Mouse (Mus musculus) adrenal gland, postnatal 25 days (tissue): ENCODE data around the gene D2hgdh. TPM values are rescaled to one million over a fixed set of nuclear protein-coding genes. Genes with fewer than 3 reads are reported as not detected.

Experiments
- DNase-seq: peaks from one replicate; pipeline ENCODE4 v3.0.0; 2021; ENCODE audit warnings: mixed read lengths
- long read RNA-seq: library from polyadenylated mRNA; stranded (forward); transcript quantifications from one replicate; pipeline ENCODE4 v2.0.0, GENCODE M21; 2021
- total RNA-seq: library from RNA; stranded (reverse); gene quantifications from 2 replicates; pipeline ENCODE4 v1.2.3, GENCODE M21; 2021

D2hgdh gene
- total RNA-seq: 50.2 and 61.4 TPM in 2 replicates
- long read RNA-seq, transcript D2hgdh-201 (10 exons, 3,232 nt): major isoform, 12 of 57 reads
- long read RNA-seq, transcript D2hgdh-202 (10 exons, 3,459 nt): minor isoform, 5 of 57 reads
- long read RNA-seq, partial matches to known transcripts: 1 of 57 reads
- long read RNA-seq, other reads (novel, unspliced or antisense): 39 of 57 reads

GRCm38 (mm10) chr1:93824609-93825008 lies at the start of gene D2hgdh:
Gene D2hgdh (plus strand): TSS chr1:93824909.
- DNase-seq: no peak

- DNase-seq: no peak
These were observed 48.0 kb upstream of the D2hgdh start for GRCm38 (mm10) chr1:93776686-93777085.

- no peak for DNase-seq
These were observed 37.8 kb upstream of the D2hgdh start for GRCm38 (mm10) chr1:93786912-93787311.

DNA sequence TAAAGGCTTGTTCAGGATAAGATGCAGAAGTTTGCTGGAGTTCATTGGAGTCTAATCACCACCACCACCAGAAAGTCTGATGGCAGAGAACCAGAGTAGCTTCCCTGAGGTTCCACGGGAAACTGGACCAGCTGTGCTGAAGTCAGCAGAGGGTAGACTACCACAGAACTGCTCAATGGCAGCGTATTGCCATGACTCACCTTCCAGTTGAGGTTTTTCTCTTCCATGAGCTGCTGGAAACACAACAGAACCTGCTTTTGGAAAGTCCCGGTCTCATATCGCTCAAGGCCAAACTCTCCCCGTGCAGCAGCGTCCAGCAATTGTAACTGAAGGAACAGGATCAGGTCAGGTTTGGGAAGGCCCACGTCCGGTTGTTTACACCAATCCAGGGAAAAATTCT lies 30.2 kb upstream of the D2hgdh start:
- no peak for DNase-seq

GRCm38 (mm10) chr1:93795886-93796285 lies 28.8 kb upstream of the D2hgdh start:
- DNase-seq: no peak

GRCm38 (mm10) chr1:93800670-93801503 lies 23.8 kb upstream of the D2hgdh start:
- DNase-seq: no peak

- peak; percentile 89 for DNase-seq
These were observed 22.9 kb upstream of the D2hgdh start, which contains the start of gene Dtymk for GRCm38 (mm10) chr1:93801741-93802238. Gene Dtymk (minus strand): TSS chr1:93801934.

DNA sequence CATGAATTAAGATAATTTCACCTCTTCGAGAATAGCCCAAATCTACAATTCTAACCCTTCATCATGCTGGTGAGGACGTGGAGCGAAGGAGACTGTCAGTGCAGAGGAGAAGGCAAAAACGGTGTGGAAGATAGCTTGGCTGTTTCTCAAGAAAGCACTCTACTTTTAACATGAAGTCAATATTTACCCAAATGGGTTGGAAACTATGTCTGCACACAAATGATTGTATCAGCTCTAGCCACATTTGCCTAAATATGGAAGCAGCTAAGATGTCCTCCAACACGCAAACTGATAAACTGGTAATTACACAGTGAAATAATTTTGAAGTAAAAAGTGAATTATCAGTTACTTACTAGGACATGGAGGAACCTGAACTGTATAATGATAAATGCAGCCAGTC lies 21.9 kb upstream of the D2hgdh start:
- no peak for DNase-seq

GRCm38 (mm10) chr1:93803556-93804507 lies 20.9 kb upstream of the D2hgdh start, which contains the start of gene Ing5:
Gene Ing5 (plus strand): TSS chr1:93803965.
- DNase-seq: peak; percentile 100

GRCm38 (mm10) chr1:93804818-93805217 lies 19.9 kb upstream of the D2hgdh start:
- DNase-seq: no peak

GRCm38 (mm10) chr1:93805221-93805951 lies 19.3 kb upstream of the D2hgdh start:
- no peak for DNase-seq

- no peak for DNase-seq
These were observed 15.8 kb upstream of the D2hgdh start for GRCm38 (mm10) chr1:93808871-93809270.

- DNase-seq: no peak
These were observed 14.7 kb upstream of the D2hgdh start for GRCm38 (mm10) chr1:93810011-93810410.

DNA sequence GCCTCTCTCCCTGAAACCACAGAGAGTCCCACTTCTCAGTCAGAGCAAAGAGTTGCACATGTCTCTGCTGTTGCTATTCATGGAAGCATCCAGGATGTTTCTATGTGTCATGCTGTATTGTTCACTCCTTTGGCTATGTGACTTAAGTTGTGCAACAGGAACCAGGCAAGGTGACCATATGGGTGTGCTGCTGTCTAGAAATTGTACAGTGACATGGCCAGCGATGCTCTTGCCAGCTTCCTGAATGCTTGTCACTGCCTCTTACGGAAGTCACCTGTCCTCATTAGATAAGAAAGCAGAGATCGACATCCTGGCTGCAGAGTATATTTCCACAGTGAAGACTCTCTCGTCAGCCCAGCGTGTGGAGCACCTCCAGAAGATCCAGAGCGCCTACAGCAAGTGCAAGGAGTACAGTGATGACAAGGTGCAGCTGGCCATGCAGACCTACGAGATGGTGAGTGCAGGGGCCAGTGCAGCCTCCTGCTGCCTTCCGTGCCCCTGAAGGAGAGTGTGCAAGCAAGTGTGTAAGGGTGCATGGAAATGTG lies 13.1 kb upstream of the D2hgdh start:
- DNase-seq: no peak

DNA sequence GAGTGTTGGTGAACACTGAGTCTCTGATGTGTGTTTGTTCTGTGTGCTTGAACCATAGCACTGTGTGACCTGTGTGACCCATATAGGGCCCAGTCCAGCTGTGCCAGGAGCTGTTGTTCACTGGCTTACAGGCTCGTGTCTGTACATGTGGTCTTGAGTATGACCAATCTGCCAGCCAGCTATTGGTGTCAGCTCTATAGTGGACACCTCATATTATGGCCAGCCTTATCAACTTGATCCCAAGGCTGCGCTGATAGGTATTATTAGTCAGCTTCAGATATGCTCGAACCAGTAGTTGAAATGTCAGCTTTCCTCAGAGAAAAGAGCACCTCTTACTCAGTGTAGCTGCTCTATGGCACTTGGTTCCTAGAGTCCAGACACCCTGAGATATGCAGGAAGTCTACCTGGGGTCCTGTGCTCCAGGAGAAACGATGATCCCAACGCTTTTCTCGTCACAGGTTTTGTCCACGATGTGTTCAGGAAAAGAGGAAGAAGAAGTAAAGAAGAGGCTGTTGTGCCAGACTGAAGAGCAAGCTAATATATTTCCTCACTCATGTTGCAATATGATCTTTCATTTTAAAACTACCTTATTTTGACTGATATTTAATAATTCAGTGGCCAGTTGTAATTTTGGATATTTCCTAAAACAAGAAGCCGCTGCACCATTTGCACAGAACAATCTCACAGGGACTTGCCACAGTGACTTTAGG lies 6.7 kb upstream of the D2hgdh start:
- no peak for DNase-seq

GRCm38 (mm10) chr1:93818722-93819121 lies 6.0 kb upstream of the D2hgdh start:
- no peak for DNase-seq

DNA sequence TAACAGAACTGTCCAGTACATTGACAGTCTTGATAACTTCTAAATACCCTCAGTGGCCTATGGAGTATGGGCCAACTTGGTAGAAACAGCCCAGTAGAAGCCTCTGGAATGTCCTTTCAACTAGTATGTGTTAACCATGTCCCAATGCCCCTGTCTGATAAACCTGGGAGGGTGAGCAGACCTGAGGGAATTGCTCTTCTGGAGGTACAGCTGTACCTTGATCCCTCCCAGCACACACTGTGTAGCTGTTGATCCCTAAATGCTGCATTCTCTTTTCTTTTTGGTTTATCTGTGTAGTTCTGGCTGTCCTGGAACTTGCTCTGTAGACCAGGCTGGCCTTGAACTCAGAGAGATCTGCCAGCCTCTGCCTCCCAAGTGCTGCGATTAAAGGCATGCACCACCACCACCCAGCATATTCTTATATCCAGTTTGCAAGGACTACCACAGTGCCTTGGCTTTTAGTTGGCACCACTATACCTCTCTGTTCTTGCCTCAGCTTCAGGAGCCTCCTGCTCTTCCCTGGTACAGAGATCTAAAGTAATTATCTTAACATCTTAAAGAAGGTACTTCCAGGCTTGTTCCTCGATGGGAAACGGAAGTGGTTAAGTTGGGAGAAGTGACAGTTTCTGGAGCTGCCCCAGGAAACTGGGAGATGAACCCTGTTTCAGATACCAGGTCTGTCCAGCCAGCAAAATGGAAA lies 763 bp upstream of the D2hgdh start:
- no peak for DNase-seq

- peak; percentile 93 for DNase-seq
These were observed 481 bp downstream of the D2hgdh start for GRCm38 (mm10) chr1:93825105-93825674.

GRCm38 (mm10) chr1:93825771-93826539 lies 1.2 kb downstream of the D2hgdh start:
- DNase-seq: no peak
